Mouse (Mus musculus) olfactory bulb, adult 2 months (tissue): ENCODE measurements around the gene Nlk.

Experiments
- CTCF ChIP-seq: fragments of 200-500 bp; IDR thresholded peaks from 2 replicates; pipeline ENCODE4 v1.5.1; 2012; ENCODE audit warnings: low read depth, mild to moderate bottlenecking, low read length, moderate library complexity; ENCODE audit not compliant: insufficient read depth
- POLR2A ChIP-seq: fragments of 200-500 bp; IDR thresholded peaks from 2 replicates; pipeline ENCODE4 v1.6.1; 2012; ENCODE audit warnings: mild to moderate bottlenecking, low read depth, low read length, moderate library complexity; ENCODE audit not compliant: insufficient read depth

DNA sequence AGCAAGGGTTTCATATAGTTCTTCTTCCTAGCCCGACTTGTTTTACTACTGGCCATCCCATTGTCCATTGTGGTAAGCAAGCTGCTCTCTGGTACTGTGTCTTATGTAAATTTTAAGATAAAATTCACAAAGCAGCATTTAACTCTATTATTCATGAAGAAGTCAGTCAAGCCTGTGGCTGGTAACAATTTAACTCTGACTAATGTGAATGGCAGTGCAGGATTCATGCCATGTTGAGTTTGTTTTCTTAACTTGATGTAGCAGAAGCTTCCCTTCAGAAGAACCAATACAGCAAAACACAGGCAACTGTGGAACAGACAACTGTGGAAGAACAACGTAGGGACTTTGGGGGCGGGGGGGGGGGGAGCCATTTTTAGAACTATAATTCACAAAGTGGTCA, 68.3 kb downstream of the Nlk start:
- TF ChIP-seq POLR2A (no peak), CTCF (no peak)
